Mouse (Mus musculus) kidney, postnatal 25 days (tissue): Measurements from ENCODE around the gene Cfi.

ENCODE experiments used
- DNase-seq, 2 experiments: peaks; one replicate each; pipeline ENCODE4 v3.0.0; 2021; ENCODE audit warnings: mixed read lengths in 2 of 2

Cfi gene

GRCm38 (mm10) chr3:129835388-129835934 is at the start of gene Cfi:
Gene Cfi, plus strand, starts transcription at chr3:129835884.
- DNase-seq = no peak

- peak; percentile 84 for DNase-seq
Observed at GRCm38 (mm10) chr3:129793801-129794200, 41.9 kb upstream of the Cfi start.

- no peak for DNase-seq
Observed at GRCm38 (mm10) chr3:129797341-129797740, 38.3 kb upstream of the Cfi start.

GRCm38 (mm10) chr3:129798551-129798950 is 37.1 kb upstream of the Cfi start:
- DNase-seq = peak in 1 of 2 experiments; percentile 49

- peak; percentile 47 to 67 for DNase-seq
Observed at GRCm38 (mm10) chr3:129799011-129799410, 36.7 kb upstream of the Cfi start.

- no peak for DNase-seq
Observed at GRCm38 (mm10) chr3:129803765-129804164, 31.9 kb upstream of the Cfi start, which contains the start of gene Lrit3. Gene Lrit3, minus strand, starts transcription at chr3:129804030.

- no peak for DNase-seq
Observed at GRCm38 (mm10) chr3:129820847-129821246, 14.8 kb upstream of the Cfi start.

- DNase-seq = no peak
Observed at GRCm38 (mm10) chr3:129821736-129822135, 13.9 kb upstream of the Cfi start.

- DNase-seq = no peak
Observed at GRCm38 (mm10) chr3:129822206-129822775, 13.4 kb upstream of the Cfi start, which contains the start of gene Rrh. Gene Rrh, minus strand, starts transcription at chr3:129822587.

- DNase-seq = no peak
Observed at GRCm38 (mm10) chr3:129823293-129823692, 12.4 kb upstream of the Cfi start.

GRCm38 (mm10) chr3:129824146-129824545 is 11.5 kb upstream of the Cfi start:
- no peak for DNase-seq

GRCm38 (mm10) chr3:129824891-129825290 is 10.8 kb upstream of the Cfi start:
- DNase-seq = no peak

- DNase-seq = no peak
Observed at GRCm38 (mm10) chr3:129826691-129827090, 9.0 kb upstream of the Cfi start.

GRCm38 (mm10) chr3:129827691-129828090 is 8.0 kb upstream of the Cfi start:
- DNase-seq = no peak

- peak in 1 of 2 experiments; percentile 25 for DNase-seq
Observed at GRCm38 (mm10) chr3:129830626-129831025, 5.1 kb upstream of the Cfi start.

GRCm38 (mm10) chr3:129831035-129831568 is 4.6 kb upstream of the Cfi start, which contains the start of gene Gar1:
Gene Gar1, minus strand, starts transcription at chr3:129831396.
- peak; percentile 98 for DNase-seq

GRCm38 (mm10) chr3:129836051-129836697 is 490 bp downstream of the Cfi start:
- peak; percentile 54 to 80 for DNase-seq

- DNase-seq = no peak
Observed at GRCm38 (mm10) chr3:129836965-129837364, 1.3 kb downstream of the Cfi start.

GRCm38 (mm10) chr3:129838017-129838416 is 2.3 kb downstream of the Cfi start:
- DNase-seq = no peak

- DNase-seq = no peak
Observed at GRCm38 (mm10) chr3:129845868-129846267, 10.2 kb downstream of the Cfi start.

- no peak for DNase-seq
Observed at GRCm38 (mm10) chr3:129846846-129847245, 11.2 kb downstream of the Cfi start.

- DNase-seq = no peak
Observed at GRCm38 (mm10) chr3:129862592-129862991, 26.9 kb downstream of the Cfi start.

- DNase-seq = peak; percentile 55 to 66
Observed at GRCm38 (mm10) chr3:129863698-129864097, 28.0 kb downstream of the Cfi start.

- DNase-seq = no peak
Observed at GRCm38 (mm10) chr3:129877327-129877726, 41.6 kb downstream of the Cfi start.
